Mouse (Mus musculus): ENCODE results near the gene Sdad1.

DNA sequence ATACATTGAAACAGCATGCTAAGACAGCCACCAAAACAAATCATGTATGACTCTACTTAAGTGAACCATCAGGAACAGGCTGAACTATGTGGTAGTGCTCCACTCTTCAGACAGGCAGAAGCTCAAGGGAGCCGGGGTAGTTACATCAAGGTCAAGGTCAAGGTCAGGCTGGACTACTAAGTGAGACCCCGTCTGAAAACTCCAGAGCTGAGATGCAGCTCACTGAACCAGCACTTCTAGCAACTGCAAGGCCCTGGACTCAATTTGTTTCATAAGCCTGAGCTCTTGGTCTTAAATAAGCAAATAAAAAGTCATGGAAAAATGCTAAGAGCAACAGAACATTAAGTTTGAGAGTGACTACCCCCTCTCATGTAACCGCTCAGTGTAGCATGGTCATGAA is 6.0 kb downstream of the Sdad1 start:
- no peak for TF ChIP-seq CTCF (IDR thresholded peaks at IDR 0.05; ENCODE audit: low read depth, low read length)
- TF ChIP-seq POLR2A (IDR thresholded peaks at IDR 0.05; ENCODE audit: insufficient read depth, low read length): no peak

All from ES-Bruce4 (cell line).